ENCODE assay signal across 12 mouse cellular contexts in genomic region chr9:121707801-121708200, GRCm38 (mm10).
"Had no signal": no experiment of that assay in that cellular context is flagged by ENCODE, and none has a peak within 500 bp of the region (broad histone marks: within the 10 kb centered on the region; RNA-seq: fewer than 3 reads in every experiment).

No protein-coding gene starts in this region.

- H3K4me3 ChIP-seq: midbrain, embryonic 13.5 days; neural tube, embryonic 15.5 days had no signal

- DNase-seq: kidney, postnatal 10 days; kidney, postnatal 4 days; left cerebral cortex, postnatal 4 days; lung, adult 2 months; lung, postnatal 4 days; right cerebral cortex, adult 18-20 months; thymus, postnatal 36 days had no signal

- H3K27ac ChIP-seq: liver, embryonic 14.5 days; midbrain, embryonic 13.5 days; neural tube, embryonic 15.5 days had no signal

- H3K27me3 ChIP-seq: midbrain, embryonic 13.5 days had no signal

- H3K9me3 ChIP-seq: midbrain, embryonic 13.5 days; neural tube, embryonic 15.5 days had no signal

- H3K9ac ChIP-seq: liver, embryonic 14.5 days; midbrain, embryonic 13.5 days; neural tube, embryonic 15.5 days had no signal

- ATAC-seq: intestine, postnatal 0 days; lung, postnatal 0 days; midbrain, embryonic 13.5 days had no signal

- H3K36me3 ChIP-seq: neural tube, embryonic 15.5 days had no signal

- H3K4me2 ChIP-seq: midbrain, embryonic 13.5 days; neural tube, embryonic 15.5 days had no signal
